Mouse (Mus musculus) thymus, adult 2 months (tissue): ENCODE data around the gene Taok1.

Source experiments
- CTCF ChIP-seq: fragments of 200-500 bp; IDR thresholded peaks from 2 replicates; pipeline ENCODE4 v1.5.1; 2012; ENCODE audit warnings: mild to moderate bottlenecking, control low read depth, low read length, moderate library complexity, borderline replicate concordance; ENCODE audit not compliant: control insufficient read depth, poor library complexity, insufficient read depth; ENCODE audit errors: extremely low read depth
- POLR2A ChIP-seq: fragments of 200-500 bp; IDR thresholded peaks from 2 replicates; pipeline ENCODE4 v1.6.1; 2012; ENCODE audit warnings: mild to moderate bottlenecking, low read length, control low read depth, moderate library complexity; ENCODE audit not compliant: control insufficient read depth, poor library complexity, insufficient read depth; ENCODE audit errors: extremely low read depth

GRCm38 (mm10) chr11:77615084-77615624 is 7.5 kb upstream of the Taok1 start:
- TF ChIP-seq POLR2A, result no peak
- no peak for TF ChIP-seq CTCF
